Mouse (Mus musculus): ENCODE data around the gene Stk39. TPM values are rescaled to one million over a fixed set of nuclear protein-coding genes. Genes with fewer than 3 reads are reported as not detected.

The Stk39 gene
- polyA plus RNA-seq, 1 experiment: not detected

DNA sequence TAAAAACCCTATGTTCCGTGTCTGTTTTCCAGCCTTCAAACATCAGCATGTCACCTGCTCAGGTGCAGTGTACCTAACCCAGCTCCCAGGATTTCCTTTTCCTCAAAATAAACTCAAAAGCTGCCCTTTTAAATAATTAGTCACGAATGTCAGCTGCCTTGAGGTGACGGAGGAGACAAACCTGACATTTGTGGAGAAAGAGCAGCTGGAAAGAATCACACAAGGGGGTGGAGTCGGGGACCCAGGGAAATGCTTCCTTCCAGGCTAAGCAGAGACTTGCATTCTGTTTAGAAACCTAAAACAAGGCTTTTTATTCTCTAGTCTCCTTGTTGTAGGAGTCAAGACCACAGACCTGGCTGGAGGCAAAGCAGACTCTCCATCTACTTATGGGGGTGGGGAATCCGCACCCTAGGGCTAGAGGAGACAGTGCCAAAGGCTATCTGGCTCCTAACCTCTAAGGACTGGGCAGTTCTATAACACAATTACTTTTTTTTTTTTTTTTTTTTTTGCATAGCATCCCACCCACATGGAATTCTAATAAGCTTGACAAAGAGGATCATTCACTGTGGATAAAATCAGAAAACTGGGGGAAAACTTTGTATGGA, 29.9 kb downstream of the Stk39 start:
- TF ChIP-seq CTCF (IDR thresholded peaks at IDR 0.05; ENCODE audit: insufficient read depth, low read depth, low read length): no peak
- no peak for TF ChIP-seq POLR2A (IDR thresholded peaks at IDR 0.05; ENCODE audit: insufficient read depth, low read depth, low read length)
- no peak overlapping the region for H3K4me3 ChIP-seq (ENCODE audit: insufficient read depth, low read depth, low read length)
- H3K27ac ChIP-seq (ENCODE audit: insufficient read depth, low read depth, low read length): peak overlapping the region; percentile 38; the same call in 1 of the 2 replicates
- peaks cover 19% of the 10 kb centered on the region for H3K4me1 ChIP-seq (ENCODE audit: control insufficient read depth, insufficient read depth, low read length)
- 50% methylated on average over 5 of the region's 5 CpGs for WGBS

DNA sequence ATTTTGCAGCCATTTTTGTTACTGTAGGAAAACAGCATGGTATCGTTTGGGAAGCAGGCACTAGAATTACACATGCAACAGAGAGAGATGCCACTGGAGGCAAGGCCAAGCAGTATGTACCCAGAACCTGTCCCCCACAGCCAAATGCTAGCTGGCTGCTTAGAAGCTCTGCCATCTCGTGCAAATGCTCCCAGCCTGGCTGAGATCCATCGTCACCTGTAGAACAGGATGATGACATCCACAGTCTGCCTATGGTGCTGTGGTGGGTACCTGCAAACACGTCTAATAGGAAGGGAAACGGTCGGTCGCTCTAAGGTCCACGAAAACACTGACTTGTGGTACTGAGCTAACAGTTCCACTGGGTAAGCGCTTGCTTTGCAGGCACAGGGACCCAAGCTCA, 32.5 kb downstream of the Stk39 start:
- no peak for TF ChIP-seq POLR2A (IDR thresholded peaks at IDR 0.05; ENCODE audit: insufficient read depth, low read depth, low read length)
- TF ChIP-seq CTCF (IDR thresholded peaks at IDR 0.05; ENCODE audit: insufficient read depth, low read depth, low read length): no peak
- peaks cover 29% of the 10 kb centered on the region for H3K4me1 ChIP-seq (ENCODE audit: control insufficient read depth, insufficient read depth, low read length)
- no peak overlapping the region for H3K27ac ChIP-seq (ENCODE audit: insufficient read depth, low read depth, low read length)
- 90% methylated on average over 9 of the region's 9 CpGs for WGBS
- no peak overlapping the region for H3K4me3 ChIP-seq (ENCODE audit: insufficient read depth, low read depth, low read length)

DNA sequence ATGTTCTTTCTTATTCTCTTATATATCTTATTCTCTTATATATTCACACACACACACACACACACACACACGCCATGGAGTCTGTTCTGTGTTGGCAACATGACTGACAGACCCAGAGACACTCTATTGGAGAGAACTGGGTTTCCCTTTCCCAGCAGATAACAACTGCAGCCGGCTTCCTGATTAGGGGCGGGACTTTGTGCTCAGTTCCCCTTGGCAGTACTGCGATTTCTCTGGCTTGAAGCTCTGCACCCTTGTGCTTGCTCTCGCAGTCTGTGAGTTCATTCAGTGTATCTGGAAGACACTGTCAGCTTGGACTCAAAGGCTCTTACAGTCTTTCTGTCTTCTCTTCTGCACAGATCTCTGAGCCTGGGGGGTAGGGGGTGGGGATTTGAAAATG, 34.1 kb downstream of the Stk39 start:
- TF ChIP-seq CTCF (IDR thresholded peaks at IDR 0.05; ENCODE audit: insufficient read depth, low read depth, low read length): no peak
- no peak for TF ChIP-seq POLR2A (IDR thresholded peaks at IDR 0.05; ENCODE audit: insufficient read depth, low read depth, low read length)
- WGBS: 45% methylated on average over 5 of the region's 5 CpGs
- Histone ChIP-seq H3K4me1 (ENCODE audit: control insufficient read depth, insufficient read depth, low read length) (peaks cover 30% of the 10 kb centered on the region), H3K27ac (ENCODE audit: insufficient read depth, low read depth, low read length) (no peak overlapping the region), H3K4me3 (ENCODE audit: insufficient read depth, low read depth, low read length) (no peak overlapping the region)

DNA sequence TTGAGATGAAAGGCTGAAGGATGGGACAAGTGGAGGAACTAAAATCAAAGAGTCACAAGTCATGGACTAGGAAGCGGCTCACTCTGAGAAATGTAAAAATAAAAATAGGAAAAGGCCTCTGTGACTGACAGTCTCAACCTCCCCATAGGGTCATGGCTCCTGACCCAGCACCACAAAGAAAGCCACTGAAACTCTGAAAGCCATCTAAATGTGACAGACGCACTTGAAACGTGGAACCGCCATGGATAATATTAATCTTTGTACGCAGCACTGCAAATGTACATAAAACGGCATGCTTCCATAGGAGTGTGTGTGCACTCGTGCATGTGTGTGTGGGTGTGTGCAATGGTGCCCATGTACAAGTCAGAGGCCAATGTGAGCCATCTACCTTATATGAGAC, 34.9 kb downstream of the Stk39 start:
- TF ChIP-seq POLR2A (IDR thresholded peaks at IDR 0.05; ENCODE audit: insufficient read depth, low read depth, low read length) (no peak), CTCF (IDR thresholded peaks at IDR 0.05; ENCODE audit: insufficient read depth, low read depth, low read length) (no peak)
- H3K4me3 ChIP-seq (ENCODE audit: insufficient read depth, low read depth, low read length): no peak overlapping the region
- H3K4me1 ChIP-seq (ENCODE audit: control insufficient read depth, insufficient read depth, low read length): peaks cover 30% of the 10 kb centered on the region
- H3K27ac ChIP-seq (ENCODE audit: insufficient read depth, low read depth, low read length): no peak overlapping the region
- 90% methylated on average over 7 of the region's 7 CpGs for WGBS

DNA sequence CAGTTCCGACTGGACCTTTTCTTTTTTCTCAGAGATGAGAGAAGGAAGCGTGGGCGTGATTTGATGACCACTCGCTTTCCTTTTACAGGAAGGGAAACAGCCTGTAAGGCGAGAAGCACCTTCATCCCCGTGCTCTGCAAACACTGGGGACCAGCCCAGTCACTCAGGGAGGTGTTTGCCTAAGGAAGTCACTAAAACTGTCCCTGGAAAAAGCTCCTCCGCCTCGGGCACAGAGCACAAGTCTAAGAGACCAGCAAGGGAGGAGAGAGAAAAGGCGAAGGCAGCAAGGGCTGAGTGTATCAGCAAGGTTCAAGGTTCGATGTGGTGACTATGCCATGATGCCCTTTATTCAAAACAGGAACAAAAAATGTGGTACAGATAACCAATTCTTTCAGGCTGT, 35.8 kb downstream of the Stk39 start:
- TF ChIP-seq POLR2A (IDR thresholded peaks at IDR 0.05; ENCODE audit: insufficient read depth, low read depth, low read length) (no peak), CTCF (IDR thresholded peaks at IDR 0.05; ENCODE audit: insufficient read depth, low read depth, low read length) (no peak)
- Histone ChIP-seq H3K4me1 (ENCODE audit: control insufficient read depth, insufficient read depth, low read length) (peaks cover 30% of the 10 kb centered on the region), H3K4me3 (ENCODE audit: insufficient read depth, low read depth, low read length) (no peak overlapping the region), H3K27ac (ENCODE audit: insufficient read depth, low read depth, low read length) (peak overlapping the region; percentile 77)
- WGBS: 59% methylated on average over 10 of the region's 10 CpGs

DNA sequence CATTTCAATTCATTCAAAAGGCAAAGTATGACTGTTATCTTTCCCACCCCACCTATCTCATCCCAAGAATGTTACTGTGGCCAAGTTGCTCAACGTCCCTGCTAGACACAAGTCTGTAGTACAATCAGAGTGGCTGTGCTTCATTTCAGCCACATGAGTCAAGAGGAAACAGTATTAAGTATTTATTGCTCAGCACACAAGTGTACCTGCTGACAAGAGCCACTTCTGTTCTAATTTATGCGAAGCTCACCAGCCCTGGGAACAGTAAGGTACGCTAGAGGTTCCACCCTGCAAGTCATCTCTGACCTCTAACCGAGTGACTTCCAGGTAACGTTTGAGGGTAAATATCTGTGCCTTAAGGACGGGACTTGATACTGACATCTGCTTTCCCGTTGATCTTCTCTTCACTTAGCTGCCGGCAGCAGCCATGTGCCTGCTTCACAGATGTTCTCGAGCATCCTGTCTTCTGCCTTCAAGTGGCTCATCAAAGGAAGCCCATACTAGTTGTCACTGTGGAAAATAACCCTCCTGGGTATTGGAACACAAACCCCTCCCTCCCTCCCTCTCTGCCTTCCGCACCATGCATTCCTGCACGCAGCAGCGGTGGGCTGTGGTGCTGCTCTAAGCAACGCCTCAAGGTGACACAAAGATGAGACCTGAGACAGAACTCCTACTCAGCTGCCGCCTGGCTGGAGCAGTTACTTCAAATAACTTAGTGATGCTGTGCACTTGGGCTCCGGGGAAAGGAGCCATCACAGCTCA, 36.4 kb downstream of the Stk39 start:
- TF ChIP-seq CTCF (IDR thresholded peaks at IDR 0.05; ENCODE audit: insufficient read depth, low read depth, low read length): no peak
- no peak for TF ChIP-seq POLR2A (IDR thresholded peaks at IDR 0.05; ENCODE audit: insufficient read depth, low read depth, low read length)
- Histone ChIP-seq H3K27ac (ENCODE audit: insufficient read depth, low read depth, low read length) (peak overlapping the region; percentile 77), H3K4me1 (ENCODE audit: control insufficient read depth, insufficient read depth, low read length) (peaks cover 30% of the 10 kb centered on the region), H3K4me3 (ENCODE audit: insufficient read depth, low read depth, low read length) (no peak overlapping the region)
- 42% methylated on average over 15 of the region's 15 CpGs for WGBS

DNA sequence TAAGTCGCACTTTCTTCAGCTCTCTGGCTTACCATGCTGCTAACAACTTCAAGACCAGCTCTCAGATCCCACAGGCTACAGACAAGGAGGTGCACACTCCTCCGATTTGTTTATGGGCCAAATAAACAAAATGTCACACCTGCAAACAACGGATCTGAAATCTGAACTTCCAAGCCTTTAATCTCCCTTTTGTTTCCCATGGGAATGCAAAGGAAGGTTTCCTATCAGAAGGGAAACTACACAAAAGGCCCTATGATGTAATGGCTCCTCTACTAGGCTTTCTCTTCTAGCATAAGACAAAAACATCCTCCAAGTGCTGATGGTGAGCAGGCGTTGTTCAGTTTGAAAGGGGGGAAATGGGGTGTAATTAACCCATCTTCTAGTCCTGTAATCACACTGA, 37.1 kb downstream of the Stk39 start:
- TF ChIP-seq POLR2A (IDR thresholded peaks at IDR 0.05; ENCODE audit: insufficient read depth, low read depth, low read length): no peak
- no peak for TF ChIP-seq CTCF (IDR thresholded peaks at IDR 0.05; ENCODE audit: insufficient read depth, low read depth, low read length)
- WGBS: 34% methylated on average over 4 of the region's 4 CpGs
- Histone ChIP-seq H3K27ac (ENCODE audit: insufficient read depth, low read depth, low read length) (peak overlapping the region; percentile 37; the same call in 1 of the 2 replicates), H3K4me1 (ENCODE audit: control insufficient read depth, insufficient read depth, low read length) (peaks cover 30% of the 10 kb centered on the region), H3K4me3 (ENCODE audit: insufficient read depth, low read depth, low read length) (no peak overlapping the region)

DNA sequence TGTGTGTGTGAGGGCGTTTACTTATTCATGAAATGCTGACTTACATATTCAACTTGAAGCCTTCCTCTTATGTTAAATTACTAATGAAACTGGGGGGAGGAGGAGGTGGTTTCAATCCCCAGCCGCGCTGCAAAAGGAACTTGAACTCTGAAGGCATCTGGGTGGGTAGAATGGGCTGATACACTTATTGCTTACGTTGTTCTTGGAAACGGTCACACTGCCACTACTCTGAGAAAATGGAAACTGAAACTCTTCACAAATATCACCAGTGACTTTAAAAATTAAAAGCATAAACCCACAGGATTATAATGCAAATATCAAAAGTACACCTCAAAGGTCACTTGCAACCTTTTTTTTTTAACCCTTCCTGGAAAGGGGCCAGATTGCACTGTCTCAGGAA, 37.5 kb downstream of the Stk39 start:
- peaks cover 30% of the 10 kb centered on the region for H3K4me1 ChIP-seq (ENCODE audit: control insufficient read depth, insufficient read depth, low read length)
- no peak overlapping the region for H3K27ac ChIP-seq (ENCODE audit: insufficient read depth, low read depth, low read length)
- TF ChIP-seq CTCF (IDR thresholded peaks at IDR 0.05; ENCODE audit: insufficient read depth, low read depth, low read length): no peak
- 39% methylated on average over 5 of the region's 5 CpGs for WGBS
- H3K4me3 ChIP-seq (ENCODE audit: insufficient read depth, low read depth, low read length): no peak overlapping the region

DNA sequence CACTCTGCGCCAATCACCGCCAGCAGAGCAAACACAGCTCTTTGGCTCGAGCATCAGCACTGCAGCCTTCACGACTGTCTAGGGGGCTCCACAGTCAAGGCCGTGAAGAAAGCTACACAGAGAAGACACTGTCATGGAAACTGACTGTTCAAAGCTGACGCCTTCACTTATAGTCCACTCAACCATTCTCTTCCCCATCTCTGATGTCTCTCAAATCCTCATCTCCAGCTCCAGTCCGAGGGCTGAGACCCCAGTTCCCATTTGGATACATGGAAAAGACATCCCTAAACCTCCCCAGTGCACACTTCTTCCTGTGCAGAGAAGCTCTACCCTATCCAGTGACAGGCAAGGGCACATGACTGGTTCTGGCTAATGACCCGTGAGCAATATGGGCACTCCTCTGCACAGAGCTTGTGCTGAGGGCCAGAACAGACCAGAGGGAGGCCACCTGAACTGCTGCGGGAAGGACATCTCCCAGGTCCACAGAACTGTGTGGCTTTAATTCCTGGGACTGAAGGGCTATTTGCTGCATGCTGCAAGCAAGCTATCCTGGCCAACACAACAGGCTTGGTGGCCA, 38.2 kb downstream of the Stk39 start:
- Histone ChIP-seq H3K4me3 (ENCODE audit: insufficient read depth, low read depth, low read length) (no peak overlapping the region), H3K4me1 (ENCODE audit: control insufficient read depth, insufficient read depth, low read length) (peaks cover 32% of the 10 kb centered on the region), H3K27ac (ENCODE audit: insufficient read depth, low read depth, low read length) (no peak overlapping the region)
- no peak for TF ChIP-seq CTCF (IDR thresholded peaks at IDR 0.05; ENCODE audit: insufficient read depth, low read depth, low read length)
- WGBS: 93% methylated on average over 9 of the region's 9 CpGs

All from olfactory bulb, adult 2 months (tissue).